Mouse (Mus musculus) megakaryocyte, adult 5-6 weeks (primary cell): Measurements from ENCODE around the gene Gm36210. TPM values are rescaled to one million over a fixed set of nuclear protein-coding genes. Genes with fewer than 3 reads are reported as not detected.

Source experiments
- ATAC-seq: 2 replicates; pipeline ENCODE4 v1.8.0; 2016; ENCODE audit warnings: mild to moderate bottlenecking, inconsistent platforms; ENCODE audit not compliant: poor library complexity, severe bottlenecking
- total RNA-seq, 2 experiments: library from RNA; stranded (forward) in 1 of 2; stranded (reverse) in 1 of 2; fragments of 153-499, 151-499 nt in 1 of 2; fragments of 221-1000, 200-1000 nt in 1 of 2; gene quantifications; 2 replicates each; pipeline versions ENCODE4 v1.2.3 to v1.2.4; 2015 to 2017

The Gm36210 gene
- total RNA-seq, 2 experiments from 2014 or later = not detected

GRCm38 (mm10) chr7:4923586-4924364 lies 17.5 kb upstream of the Gm36210 start:
- ATAC-seq = peak; percentile 50

GRCm38 (mm10) chr7:4922931-4923565 lies 16.7 kb upstream of the Gm36210 start:
- 0 out of 2 replicates have a peak, but pooled peaks have one; percentile 23 for ATAC-seq

- ATAC-seq = peak; percentile 26; the same call in 1 of the 2 replicates
These were observed 16.2 kb upstream of the Gm36210 start for GRCm38 (mm10) chr7:4922508-4922907.

- ATAC-seq = no peak
These were observed 15.6 kb upstream of the Gm36210 start, which contains the start of gene Nat14 for GRCm38 (mm10) chr7:4921824-4922482. TSS of gene Nat14 (plus strand) at chr7:4922028.

GRCm38 (mm10) chr7:4920976-4921823 lies 14.9 kb upstream of the Gm36210 start:
- ATAC-seq = no peak; the same call in 1 of the 2 replicates

GRCm38 (mm10) chr7:4920496-4920895 lies 14.2 kb upstream of the Gm36210 start:
- no peak for ATAC-seq

- ATAC-seq = no peak
These were observed 13.7 kb upstream of the Gm36210 start for GRCm38 (mm10) chr7:4919971-4920370.

- no peak for ATAC-seq
These were observed 12.8 kb upstream of the Gm36210 start for GRCm38 (mm10) chr7:4919096-4919495.

GRCm38 (mm10) chr7:4918681-4919080 lies 12.4 kb upstream of the Gm36210 start:
- ATAC-seq = no peak

GRCm38 (mm10) chr7:4917494-4917893 lies 11.2 kb upstream of the Gm36210 start:
- ATAC-seq = no peak

- ATAC-seq = peak; percentile 34; the same call in 1 of the 2 replicates
These were observed 9.5 kb upstream of the Gm36210 start for GRCm38 (mm10) chr7:4915669-4916416.

- ATAC-seq = peak; percentile 91
These were observed 8.8 kb upstream of the Gm36210 start, which contains the start of gene Zfp628 for GRCm38 (mm10) chr7:4915007-4915665. TSS of gene Zfp628 (plus strand) at chr7:4915217.

GRCm38 (mm10) chr7:4912248-4912647 lies 5.9 kb upstream of the Gm36210 start:
- no peak for ATAC-seq

GRCm38 (mm10) chr7:4911561-4911960 lies 5.2 kb upstream of the Gm36210 start:
- no peak for ATAC-seq

GRCm38 (mm10) chr7:4902404-4902803 lies 3.9 kb downstream of the Gm36210 start:
- ATAC-seq = no peak

- ATAC-seq = peak; percentile 76
These were observed 5.1 kb downstream of the Gm36210 start for GRCm38 (mm10) chr7:4901171-4901570.

- peak; percentile 27; the same call in 1 of the 2 replicates for ATAC-seq
These were observed 5.8 kb downstream of the Gm36210 start for GRCm38 (mm10) chr7:4900523-4900851.

GRCm38 (mm10) chr7:4899649-4900522 lies 6.4 kb downstream of the Gm36210 start:
- 0 out of 2 replicates have a peak, but pooled peaks have one; percentile 35 for ATAC-seq
